Mouse (Mus musculus): ENCODE data around the gene P2ry12. TPM values are rescaled to one million over a fixed set of nuclear protein-coding genes. Genes with fewer than 3 reads are reported as not detected.

P2ry12 gene
- polyA plus RNA-seq, 1 experiment: not detected

- Histone ChIP-seq H3K4me2 (ENCODE audit: low read depth) (no peak overlapping the region), H3K4me3 (no peak overlapping the region), H3K36me3 (ENCODE audit: control insufficient read depth, insufficient read depth) (no peaks in the 10 kb centered on the region), H3ac (ENCODE audit: control insufficient read depth, insufficient read length) (no peak overlapping the region), H3K79me2 (ENCODE audit: control insufficient read depth, insufficient read depth) (no peaks in the 10 kb centered on the region), H3K27me3 (ENCODE audit: control insufficient read depth, insufficient read depth, insufficient read length) (no peaks in the 10 kb centered on the region)
- TF ChIP-seq TCF3 (IDR thresholded peaks at IDR 0.05; ENCODE audit: insufficient read length, low read depth) (no peak), POLR2AphosphoS2 (IDR thresholded peaks at IDR 0.05; ENCODE audit: insufficient read length, low read depth) (no peak), REST (IDR thresholded peaks at IDR 0.05; ENCODE audit: insufficient read depth, insufficient read length) (no peak), CEBPB (IDR thresholded peaks at IDR 0.05; ENCODE audit: insufficient read depth, poor library complexity, severe bottlenecking) (no peak), E2F4 (IDR thresholded peaks at IDR 0.05; ENCODE audit: insufficient read depth) (no peak), MYOD1 (IDR thresholded peaks at IDR 0.05; ENCODE audit: control insufficient read depth in 1 of 3, insufficient read length in 2 of 3, low read depth in 2 of 3) (no peak), MAX (IDR thresholded peaks at IDR 0.05; ENCODE audit: low read depth) (no peak), TCF12 (IDR thresholded peaks at IDR 0.05; ENCODE audit: insufficient read depth, poor library complexity, severe bottlenecking) (no peak), POLR2A (IDR thresholded peaks at IDR 0.05; ENCODE audit: insufficient read length, low read depth) (no peak), SRF (IDR thresholded peaks at IDR 0.05; ENCODE audit: control insufficient read depth, insufficient read length, low read depth) (no peak), USF1 (IDR thresholded peaks at IDR 0.05; ENCODE audit: low read depth) (no peak)
Observed at GRCm38 (mm10) chr3:59191674-59192073, 71.0 kb downstream of the P2ry12 start.

GRCm38 (mm10) chr3:59187336-59187735, 75.3 kb downstream of the P2ry12 start:
- no peak overlapping the region for H3K4me3 ChIP-seq
- no peaks in the 10 kb centered on the region for H3K79me2 ChIP-seq (ENCODE audit: control insufficient read depth, insufficient read depth)
- no peak overlapping the region for H3K4me2 ChIP-seq (ENCODE audit: low read depth)
- TF ChIP-seq POLR2A (IDR thresholded peaks at IDR 0.05; ENCODE audit: insufficient read length, low read depth): no peak
- no peak for TF ChIP-seq MAX (IDR thresholded peaks at IDR 0.05; ENCODE audit: low read depth)
- H3ac ChIP-seq (ENCODE audit: control insufficient read depth, insufficient read length): no peak overlapping the region
- no peaks in the 10 kb centered on the region for H3K36me3 ChIP-seq (ENCODE audit: control insufficient read depth, insufficient read depth)
- H3K27me3 ChIP-seq (ENCODE audit: control insufficient read depth, insufficient read depth, insufficient read length): no peaks in the 10 kb centered on the region

GRCm38 (mm10) chr3:59185662-59186061, 77.0 kb downstream of the P2ry12 start:
- H3K36me3 ChIP-seq (ENCODE audit: control insufficient read depth, insufficient read depth): no peaks in the 10 kb centered on the region
- no peaks in the 10 kb centered on the region for H3K79me2 ChIP-seq (ENCODE audit: control insufficient read depth, insufficient read depth)
- H3K4me3 ChIP-seq: no peak overlapping the region
- no peak overlapping the region for H3K4me2 ChIP-seq (ENCODE audit: low read depth)
- TF ChIP-seq MYOD1 (IDR thresholded peaks at IDR 0.05; ENCODE audit: control insufficient read depth in 1 of 3, insufficient read length in 2 of 3, low read depth in 2 of 3) (no peak), SRF (IDR thresholded peaks at IDR 0.05; ENCODE audit: control insufficient read depth, insufficient read length, low read depth) (no peak), CEBPB (IDR thresholded peaks at IDR 0.05; ENCODE audit: insufficient read depth, poor library complexity, severe bottlenecking) (no peak), MYOG (IDR thresholded peaks at IDR 0.05; ENCODE audit: control insufficient read depth in 1 of 3, insufficient read depth in 1 of 3, insufficient read length in 2 of 3, low read depth in 2 of 3) (no peak), TCF12 (IDR thresholded peaks at IDR 0.05; ENCODE audit: insufficient read depth, poor library complexity, severe bottlenecking) (no peak)
- H3K27me3 ChIP-seq (ENCODE audit: control insufficient read depth, insufficient read depth, insufficient read length): no peaks in the 10 kb centered on the region
- no peak overlapping the region for H3ac ChIP-seq (ENCODE audit: control insufficient read depth, insufficient read length)

- H3K27me3 ChIP-seq (ENCODE audit: control insufficient read depth, insufficient read depth, insufficient read length): no peaks in the 10 kb centered on the region
- no peak overlapping the region for H3K4me3 ChIP-seq
- H3ac ChIP-seq (ENCODE audit: control insufficient read depth, insufficient read length): no peak overlapping the region
- H3K79me2 ChIP-seq (ENCODE audit: control insufficient read depth, insufficient read depth): no peaks in the 10 kb centered on the region
- H3K36me3 ChIP-seq (ENCODE audit: control insufficient read depth, insufficient read depth): no peaks in the 10 kb centered on the region
- no peak overlapping the region for H3K4me2 ChIP-seq (ENCODE audit: low read depth)
- TF ChIP-seq REST (IDR thresholded peaks at IDR 0.05; ENCODE audit: insufficient read depth, insufficient read length): no peak
- TF ChIP-seq SRF (IDR thresholded peaks at IDR 0.05; ENCODE audit: control insufficient read depth, insufficient read length, low read depth): no peak
- no peak for TF ChIP-seq MAX (IDR thresholded peaks at IDR 0.05; ENCODE audit: low read depth)
- TF ChIP-seq POLR2AphosphoS2 (IDR thresholded peaks at IDR 0.05; ENCODE audit: insufficient read length, low read depth): no peak
- no peak for TF ChIP-seq USF1 (IDR thresholded peaks at IDR 0.05; ENCODE audit: low read depth)
- TF ChIP-seq TCF3 (IDR thresholded peaks at IDR 0.05; ENCODE audit: insufficient read length, low read depth): no peak
- no peak for TF ChIP-seq TCF12 (IDR thresholded peaks at IDR 0.05; ENCODE audit: insufficient read depth, poor library complexity, severe bottlenecking)
- TF ChIP-seq MYOG (IDR thresholded peaks at IDR 0.05; ENCODE audit: control insufficient read depth in 1 of 3, insufficient read depth in 1 of 3, insufficient read length in 2 of 3, low read depth in 2 of 3): no peak
- TF ChIP-seq MYOD1 (IDR thresholded peaks at IDR 0.05; ENCODE audit: control insufficient read depth in 1 of 3, insufficient read length in 2 of 3, low read depth in 2 of 3): no peak
- no peak for TF ChIP-seq CEBPB (IDR thresholded peaks at IDR 0.05; ENCODE audit: insufficient read depth, poor library complexity, severe bottlenecking)
- no peak for TF ChIP-seq E2F4 (IDR thresholded peaks at IDR 0.05; ENCODE audit: insufficient read depth)
- TF ChIP-seq POLR2A (IDR thresholded peaks at IDR 0.05; ENCODE audit: insufficient read length, low read depth): no peak
Observed at GRCm38 (mm10) chr3:59182129-59182528, 80.5 kb downstream of the P2ry12 start.

GRCm38 (mm10) chr3:59181134-59181533, 81.5 kb downstream of the P2ry12 start:
- Histone ChIP-seq H3K36me3 (ENCODE audit: control insufficient read depth, insufficient read depth) (no peaks in the 10 kb centered on the region), H3K4me2 (ENCODE audit: low read depth) (no peak overlapping the region), H3K27me3 (ENCODE audit: control insufficient read depth, insufficient read depth, insufficient read length) (no peaks in the 10 kb centered on the region), H3K79me2 (ENCODE audit: control insufficient read depth, insufficient read depth) (no peaks in the 10 kb centered on the region), H3K4me3 (no peak overlapping the region), H3ac (ENCODE audit: control insufficient read depth, insufficient read length) (no peak overlapping the region)
- TF ChIP-seq CEBPB (IDR thresholded peaks at IDR 0.05; ENCODE audit: insufficient read depth, poor library complexity, severe bottlenecking) (no peak), TCF3 (IDR thresholded peaks at IDR 0.05; ENCODE audit: insufficient read length, low read depth) (no peak), MYOD1 (IDR thresholded peaks at IDR 0.05; ENCODE audit: control insufficient read depth in 1 of 3, insufficient read length in 2 of 3, low read depth in 2 of 3) (no peak), REST (IDR thresholded peaks at IDR 0.05; ENCODE audit: insufficient read depth, insufficient read length) (no peak), TCF12 (IDR thresholded peaks at IDR 0.05; ENCODE audit: insufficient read depth, poor library complexity, severe bottlenecking) (no peak), POLR2A (IDR thresholded peaks at IDR 0.05; ENCODE audit: insufficient read length, low read depth) (no peak), MAX (IDR thresholded peaks at IDR 0.05; ENCODE audit: low read depth) (no peak), USF1 (IDR thresholded peaks at IDR 0.05; ENCODE audit: low read depth) (no peak), SRF (IDR thresholded peaks at IDR 0.05; ENCODE audit: control insufficient read depth, insufficient read length, low read depth) (no peak), MYOG (IDR thresholded peaks at IDR 0.05; ENCODE audit: control insufficient read depth in 1 of 3, insufficient read depth in 1 of 3, insufficient read length in 2 of 3, low read depth in 2 of 3) (no peak), E2F4 (IDR thresholded peaks at IDR 0.05; ENCODE audit: insufficient read depth) (no peak), POLR2AphosphoS2 (IDR thresholded peaks at IDR 0.05; ENCODE audit: insufficient read length, low read depth) (no peak)
